Mouse (Mus musculus) CD8-positive naive resting alpha-beta T cell, adult 2 months (primary cell): ENCODE data around the gene Cysrt1.

Experiments used
- DNase-seq, 2 experiments: peaks; one replicate each; pipeline ENCODE4 v3.0.0; 2022; ENCODE audit warnings: low read depth in 2 of 2, low spot score in 2 of 2

Gene Cysrt1

GRCm38 (mm10) chr2:25214444-25214843, 27.8 kb downstream of the Cysrt1 start, which contains the start of gene Stpg3:
Stpg3 (minus strand) TSS chr2:25214637.
- no peak for DNase-seq

- DNase-seq: no peak
Observed at GRCm38 (mm10) chr2:25213266-25213865, 28.9 kb downstream of the Cysrt1 start.

- DNase-seq: peak; percentile 77 to 81
Observed at GRCm38 (mm10) chr2:25211121-25211670, 31.1 kb downstream of the Cysrt1 start, which contains the start of gene Nelfb. Nelfb (minus strand) TSS chr2:25211489.

- peak in 1 of 2 experiments; percentile 6 for DNase-seq
Observed at GRCm38 (mm10) chr2:25210686-25211085, 31.6 kb downstream of the Cysrt1 start.

DNA sequence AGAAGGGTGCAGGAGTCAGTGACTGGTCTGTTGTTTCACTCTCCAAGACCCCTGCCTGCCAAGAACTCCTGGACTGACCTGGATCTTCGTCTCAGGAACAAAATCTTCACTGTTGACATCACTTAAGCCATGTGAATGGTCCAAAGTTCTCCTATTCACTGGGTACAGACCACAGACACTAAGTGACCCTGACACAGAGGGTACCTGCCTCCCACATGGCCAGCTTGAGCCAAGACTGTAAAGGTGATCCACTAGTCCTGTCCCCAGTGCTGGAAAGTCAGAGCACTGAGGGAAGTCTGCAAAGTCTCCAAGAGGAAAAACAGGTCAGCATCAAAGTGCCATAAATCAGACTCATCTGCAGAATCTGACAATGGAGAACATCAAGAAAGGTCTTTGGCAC, 34.7 kb downstream of the Cysrt1 start:
- DNase-seq: no peak

DNA sequence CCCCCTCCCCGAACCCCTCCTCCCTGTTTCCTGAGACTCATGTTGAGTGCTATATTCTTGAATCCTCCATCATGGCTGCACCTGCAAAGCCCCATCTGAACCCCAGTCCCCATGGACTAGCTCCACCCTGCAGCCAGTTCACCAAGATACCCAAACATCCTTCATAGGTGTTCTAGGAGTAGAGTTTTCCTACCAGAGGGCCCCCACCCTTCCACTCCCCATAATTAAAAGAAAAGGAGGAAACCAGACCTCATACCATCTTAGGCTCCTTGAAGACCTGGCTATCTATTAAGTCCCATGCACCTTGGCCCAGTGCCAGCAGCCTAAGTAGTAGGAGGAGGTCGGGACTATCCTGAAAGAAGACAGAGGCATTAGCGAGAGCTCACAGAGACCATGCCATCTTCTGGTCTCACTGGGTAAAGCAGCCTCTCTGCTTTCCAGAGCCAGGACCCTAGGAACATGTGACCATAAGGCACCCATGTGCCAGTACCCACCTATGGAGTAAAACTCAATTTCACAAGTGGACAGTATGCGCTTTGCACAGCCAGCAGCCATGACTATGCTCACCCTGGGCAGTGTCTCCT, 38.5 kb downstream of the Cysrt1 start:
- no peak for DNase-seq

DNA sequence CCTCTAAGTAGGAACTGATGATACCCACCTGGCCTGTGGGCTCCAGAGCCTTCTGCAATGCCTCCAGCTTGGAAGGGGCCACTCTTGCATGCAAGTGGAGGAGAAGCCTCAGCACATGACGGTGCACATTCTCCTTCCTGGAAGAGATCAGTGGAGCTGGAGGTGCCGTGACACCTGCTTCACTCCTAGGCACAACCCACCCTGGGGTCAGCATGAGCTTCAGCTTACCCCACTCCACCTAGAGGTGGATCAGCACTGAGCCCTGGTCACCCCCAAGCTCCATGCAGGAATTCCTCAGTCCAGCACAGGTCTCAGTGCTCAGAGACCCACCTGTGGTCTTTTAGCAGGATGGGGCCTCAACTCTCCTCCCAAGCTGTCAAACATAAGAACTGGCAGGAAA, 41.6 kb downstream of the Cysrt1 start:
- no peak for DNase-seq

DNA sequence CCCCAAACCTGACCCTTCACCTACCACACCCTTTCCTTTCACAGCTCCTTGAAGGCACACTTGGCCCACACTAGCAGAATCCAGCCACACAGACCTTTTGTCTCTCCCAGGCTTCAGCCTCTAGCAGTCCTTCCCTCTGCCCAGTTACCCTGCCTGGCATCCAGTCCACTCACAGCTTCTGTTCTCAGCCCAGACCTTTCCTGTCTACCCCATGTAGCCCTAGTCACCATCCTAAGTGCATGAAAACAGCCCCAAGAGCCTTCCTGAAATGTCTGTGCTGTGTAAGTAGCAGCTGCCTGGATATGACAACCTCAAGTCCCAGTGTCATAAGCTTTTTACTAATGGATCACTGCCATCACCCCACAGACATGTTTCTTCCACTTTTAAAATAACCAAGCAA, 44.3 kb downstream of the Cysrt1 start:
- DNase-seq: no peak

DNA sequence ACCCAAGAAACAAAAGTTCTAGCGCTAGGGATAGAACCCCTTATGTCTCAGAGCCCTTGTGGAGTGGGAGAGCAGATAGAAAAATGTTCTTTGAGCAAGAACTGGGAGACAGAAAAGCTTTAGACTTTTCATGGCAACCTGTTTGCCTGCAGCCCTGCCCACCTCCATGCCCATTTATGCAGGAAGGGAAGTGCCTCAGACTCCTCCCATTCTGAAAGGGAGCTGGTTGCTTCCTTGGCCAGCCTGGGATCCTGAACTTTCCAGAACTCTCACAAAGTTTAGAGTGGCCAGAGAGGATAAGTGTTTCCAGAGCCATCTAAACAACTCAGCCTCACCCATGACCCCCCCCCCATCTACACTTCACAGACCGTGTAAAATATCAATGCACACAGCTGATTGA, 45.1 kb downstream of the Cysrt1 start:
- no peak for DNase-seq

DNA sequence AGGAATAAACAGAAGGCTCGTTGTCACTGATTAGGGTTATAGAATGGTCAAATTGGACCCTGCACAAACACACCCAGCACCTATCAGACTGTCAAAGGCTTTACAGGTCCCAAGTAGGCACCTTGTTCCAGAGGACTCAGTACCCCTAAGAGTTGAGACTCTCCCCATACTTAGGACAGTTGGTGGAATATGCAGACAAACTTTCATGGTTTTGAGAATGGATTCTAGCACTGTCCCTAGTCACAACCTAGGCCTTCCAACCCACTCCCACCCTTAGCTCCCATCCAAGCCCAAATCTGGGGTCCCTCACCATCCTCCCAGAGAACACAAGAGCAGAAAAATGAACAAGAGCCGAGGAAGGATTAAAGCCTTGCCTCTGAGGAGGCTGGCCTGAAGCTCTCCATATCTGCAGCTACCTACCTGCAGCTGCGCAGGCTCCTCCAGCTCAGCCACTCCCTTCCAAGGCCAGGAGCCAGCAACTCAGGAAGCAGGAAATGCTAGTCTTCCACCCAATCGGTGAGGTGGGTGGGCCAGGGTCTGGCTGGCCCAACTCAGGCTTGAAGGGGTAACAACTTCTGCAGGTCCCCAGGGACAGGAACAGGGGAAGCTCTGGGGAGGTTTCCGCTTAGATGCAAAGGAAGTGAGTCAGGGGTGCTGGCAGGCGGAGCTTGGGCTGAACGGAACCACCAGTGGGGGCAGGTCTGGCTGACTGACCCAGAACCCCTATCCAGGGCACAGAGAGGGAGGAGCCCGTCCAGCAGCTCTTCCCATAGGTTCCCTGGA, 45.9 kb downstream of the Cysrt1 start, which contains the start of gene Tor4a:
TSS of gene Tor4a (minus strand) at position 715 of the 783 bp plus-strand sequence.
- peak; percentile 61 for DNase-seq

- peak; percentile 31 to 50 for DNase-seq
Observed at GRCm38 (mm10) chr2:25195211-25196156, 46.8 kb downstream of the Cysrt1 start.

DNA sequence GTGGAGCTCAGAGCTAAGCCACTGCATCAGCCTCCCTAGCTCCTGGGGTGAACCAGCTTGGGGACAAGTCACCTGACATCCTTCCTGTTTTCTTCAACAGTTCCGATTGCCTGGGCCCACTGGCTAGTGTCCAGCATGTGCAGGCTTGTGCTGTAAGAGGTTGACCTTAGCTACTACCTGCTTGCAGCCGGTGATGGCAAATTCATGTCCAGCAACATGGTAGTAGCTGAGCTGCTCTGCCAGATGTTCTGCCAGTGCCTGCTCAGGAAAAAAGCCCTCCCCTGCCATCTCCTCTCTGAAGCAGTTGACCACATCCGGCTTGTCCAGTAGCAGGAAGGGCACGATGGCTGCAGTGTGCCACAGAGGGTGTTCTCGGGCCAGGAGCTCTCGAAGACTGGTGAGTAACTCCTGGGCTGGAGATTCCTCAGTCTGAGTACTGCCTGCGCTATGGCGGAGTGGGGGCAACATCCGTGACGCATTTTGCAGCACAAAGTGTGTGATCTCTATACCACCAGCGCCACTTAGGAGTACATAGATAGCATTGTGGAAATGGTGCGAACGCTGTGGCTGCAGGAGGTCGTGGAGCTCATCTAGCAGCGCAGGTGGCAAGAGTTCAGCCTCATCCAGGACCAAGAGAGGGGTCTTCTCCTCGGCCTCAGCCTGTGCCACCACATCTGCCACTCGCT, 47.6 kb downstream of the Cysrt1 start:
- DNase-seq: peak; percentile 31 to 34

- DNase-seq: no peak
Observed at GRCm38 (mm10) chr2:25194006-25194405, 48.2 kb downstream of the Cysrt1 start.

- peak; percentile 75 to 87 for DNase-seq
Observed at GRCm38 (mm10) chr2:25193330-25193770, 48.9 kb downstream of the Cysrt1 start.
